Comparison of ENCODE assay signal across 25 mouse cellular contexts in genomic region chr3:46490989-46491259, GRCm38 (mm10). TPM values are rescaled to one million over a fixed set of nuclear protein-coding genes. Genes with fewer than 3 reads are reported as not detected.
DNase-seq lines count a peak whose midpoint lies in the region; ATAC-seq and TF ChIP-seq lines count a peak whose summit lies in the region.
"Had no signal": no experiment of that assay in that cellular context is flagged by ENCODE, and none has a peak within 500 bp of the region (broad histone marks: within the 10 kb centered on the region; RNA-seq: fewer than 3 reads in every experiment).

No protein-coding gene starts in this region.

- WGBS in heart, embryonic 15.5 days, result 53% methylated on average over 5 of the region's 5 CpGs
- WGBS in midbrain, embryonic 13.5 days, result 70% methylated on average over 5 of the region's 5 CpGs
- 41% methylated on average over 5 of the region's 5 CpGs for WGBS in midbrain, embryonic 16.5 days

- H3K9ac ChIP-seq in heart, embryonic 15.5 days, result no peak overlapping the region
- no peak overlapping the region for H3K9ac ChIP-seq in midbrain, embryonic 13.5 days (replicated peaks)
- H3K9ac ChIP-seq in midbrain, embryonic 16.5 days (ENCODE audit: low read depth, low read length), result no peak overlapping the region
- H3K9ac ChIP-seq: embryonic facial prominence, embryonic 15.5 days; forebrain, embryonic 15.5 days; heart, embryonic 12.5 days; hindbrain, embryonic 12.5 days; hindbrain, embryonic 15.5 days had no signal

- no peak for ATAC-seq in heart, embryonic 15.5 days (replicated peaks; ENCODE audit: insufficient number of reproducible peaks, insufficient read depth, low FRiP score, low read depth)
- peak; percentile 79 for ATAC-seq in midbrain, embryonic 13.5 days
- peak; percentile 84 for ATAC-seq in midbrain, embryonic 16.5 days
- ATAC-seq: CD4-positive, CD25-positive, alpha-beta regulatory T cell, adult 4 months; forebrain, embryonic 15.5 days had no signal

- H3K4me1 ChIP-seq in heart, embryonic 15.5 days (replicated peaks), result no peaks in the 10 kb centered on the region
- H3K4me1 ChIP-seq in midbrain, embryonic 13.5 days (replicated peaks), result no peaks in the 10 kb centered on the region
- H3K4me1 ChIP-seq in midbrain, embryonic 16.5 days (ENCODE audit: control insufficient read depth, insufficient read depth, low read length), result no peaks in the 10 kb centered on the region
- H3K4me1 ChIP-seq: embryonic facial prominence, embryonic 15.5 days; forebrain, embryonic 15.5 days; heart, embryonic 12.5 days; hindbrain, embryonic 12.5 days; hindbrain, embryonic 15.5 days had no signal

- no peak overlapping the region for H3K27ac ChIP-seq in heart, embryonic 15.5 days
- no peak overlapping the region for H3K27ac ChIP-seq in midbrain, embryonic 13.5 days
- no peak overlapping the region for H3K27ac ChIP-seq in midbrain, embryonic 16.5 days (ENCODE audit: low read length)
- H3K27ac ChIP-seq: embryonic facial prominence, embryonic 15.5 days; forebrain, embryonic 15.5 days; heart, adult 2 months; hindbrain, embryonic 12.5 days; hindbrain, embryonic 15.5 days had no signal

- no peaks in the 10 kb centered on the region for H3K27me3 ChIP-seq in heart, embryonic 15.5 days
- H3K27me3 ChIP-seq in midbrain, embryonic 13.5 days, result no peaks in the 10 kb centered on the region
- no peaks in the 10 kb centered on the region for H3K27me3 ChIP-seq in midbrain, embryonic 16.5 days (ENCODE audit: control insufficient read depth, insufficient read depth, low read depth, low read length)
- H3K27me3 ChIP-seq: embryonic facial prominence, embryonic 15.5 days; forebrain, embryonic 15.5 days; heart, embryonic 12.5 days; hindbrain, embryonic 12.5 days; hindbrain, embryonic 15.5 days had no signal

- H3K9me3 ChIP-seq in heart, embryonic 15.5 days (replicated peaks), result no peaks in the 10 kb centered on the region
- no peaks in the 10 kb centered on the region for H3K9me3 ChIP-seq in midbrain, embryonic 13.5 days
- H3K9me3 ChIP-seq in midbrain, embryonic 16.5 days (replicated peaks; ENCODE audit: control insufficient read depth, low read length, poor library complexity, severe bottlenecking), result no peaks in the 10 kb centered on the region
- H3K9me3 ChIP-seq: embryonic facial prominence, embryonic 15.5 days; forebrain, embryonic 15.5 days; heart, embryonic 12.5 days; hindbrain, embryonic 12.5 days; hindbrain, embryonic 15.5 days had no signal

- 0 out of 2 replicates have a peak overlapping the region, but pooled peaks have one; percentile 41 for H3K4me2 ChIP-seq in heart, embryonic 15.5 days
- H3K4me2 ChIP-seq in midbrain, embryonic 13.5 days (replicated peaks), result no peak overlapping the region
- H3K4me2 ChIP-seq in midbrain, embryonic 16.5 days (ENCODE audit: low read length), result no peak overlapping the region
- H3K4me2 ChIP-seq: embryonic facial prominence, embryonic 15.5 days; forebrain, embryonic 15.5 days; hindbrain, embryonic 12.5 days; hindbrain, embryonic 15.5 days had no signal

- TF ChIP-seq POLR2A in brain, embryonic 14.5 days (IDR thresholded peaks at IDR 0.05; ENCODE audit: borderline replicate concordance, extremely low read depth, insufficient read depth, insufficient read length, poor library complexity, severe bottlenecking), result no peak

- no peak for TF ChIP-seq CTCF in brain, embryonic 14.5 days (IDR thresholded peaks at IDR 0.05; ENCODE audit: borderline replicate concordance, extremely low read depth, insufficient read depth, insufficient read length)

- H3K4me3 ChIP-seq in heart, embryonic 15.5 days, result no peak overlapping the region
- no peak overlapping the region for H3K4me3 ChIP-seq in midbrain, embryonic 13.5 days (replicated peaks)
- no peak overlapping the region for H3K4me3 ChIP-seq in midbrain, embryonic 16.5 days (ENCODE audit: low read depth, low read length)
- H3K4me3 ChIP-seq: embryonic facial prominence, embryonic 15.5 days; forebrain, embryonic 15.5 days; heart, adult 2 months; hindbrain, embryonic 12.5 days; hindbrain, embryonic 15.5 days had no signal

- no peak for DNase-seq in heart, adult 8-10 months (ENCODE audit: low spot score)
- DNase-seq in brain, embryonic 14.5 days (ENCODE audit: low read depth), result peak; percentile 57
- DNase-seq in thymus, postnatal 4 days, result no peak
- DNase-seq: adrenal gland, adult 2 months; adrenal gland, postnatal 14 days; cerebellum, adult 11-12 months; cerebellum, adult 8-10 months; cerebellum, postnatal 10 days; cerebellum, postnatal 36 days; embryo, embryonic 11 days; gastrocnemius, postnatal 10 days; gastrocnemius, postnatal 36 days; heart, adult 2 months had no signal

- no peaks in the 10 kb centered on the region for H3K36me3 ChIP-seq in heart, embryonic 15.5 days
- no peaks in the 10 kb centered on the region for H3K36me3 ChIP-seq in midbrain, embryonic 13.5 days
- no peaks in the 10 kb centered on the region for H3K36me3 ChIP-seq in midbrain, embryonic 16.5 days (ENCODE audit: control insufficient read depth, insufficient read depth, low read length)
- H3K36me3 ChIP-seq: embryonic facial prominence, embryonic 15.5 days; forebrain, embryonic 15.5 days; heart, embryonic 12.5 days; hindbrain, embryonic 12.5 days; hindbrain, embryonic 15.5 days had no signal

RNA-seq across cellular contexts. Expression of gene Pabpc4l, which starts 42.9 kb away (rescaled TPM):
- polyA plus RNA-seq in heart, embryonic 15.5 days (2015; fragmentation: Nextera tagmentation; extraction: Ambion mirVana), result 7.3 and 9.9 TPM in 2 replicates
- under 1 TPM in 2 of 4 experiments, not detected in 2; 0.05 to 0.06 TPM for total RNA-seq in heart, adult 8-10 months (2022)
- 1.3 and 2.4 TPM in 2 replicates for polyA plus RNA-seq in brain, embryonic 14.5 days (2012; rRNA removed)
- 2.8 and 3.0 TPM in 2 replicates for polyA plus RNA-seq in midbrain, embryonic 13.5 days (2015; fragmentation: Nextera tagmentation; extraction: Ambion mirVana)
- 2.3 and 2.4 TPM in 2 replicates for polyA plus RNA-seq in midbrain, embryonic 16.5 days (2015; fragmentation: Nextera tagmentation; extraction: Ambion mirVana)
- total RNA-seq: granulocyte monocyte progenitor cell, adult 5-6 weeks; MEL had no signal
- polyA plus RNA-seq: C2C12 had no signal
